Mouse (Mus musculus): ENCODE data around the gene Wdr45b. TPM values are rescaled to one million over a fixed set of nuclear protein-coding genes. Genes with fewer than 3 reads are reported as not detected.
A peak's percentile ranks its signal among the peaks of the same experiment; 100 is the strongest.

The Wdr45b gene
- polyA plus RNA-seq (2015; fragmentation: Nextera tagmentation; extraction: Ambion mirVana), result 105 and 107 TPM in 2 replicates

DNA sequence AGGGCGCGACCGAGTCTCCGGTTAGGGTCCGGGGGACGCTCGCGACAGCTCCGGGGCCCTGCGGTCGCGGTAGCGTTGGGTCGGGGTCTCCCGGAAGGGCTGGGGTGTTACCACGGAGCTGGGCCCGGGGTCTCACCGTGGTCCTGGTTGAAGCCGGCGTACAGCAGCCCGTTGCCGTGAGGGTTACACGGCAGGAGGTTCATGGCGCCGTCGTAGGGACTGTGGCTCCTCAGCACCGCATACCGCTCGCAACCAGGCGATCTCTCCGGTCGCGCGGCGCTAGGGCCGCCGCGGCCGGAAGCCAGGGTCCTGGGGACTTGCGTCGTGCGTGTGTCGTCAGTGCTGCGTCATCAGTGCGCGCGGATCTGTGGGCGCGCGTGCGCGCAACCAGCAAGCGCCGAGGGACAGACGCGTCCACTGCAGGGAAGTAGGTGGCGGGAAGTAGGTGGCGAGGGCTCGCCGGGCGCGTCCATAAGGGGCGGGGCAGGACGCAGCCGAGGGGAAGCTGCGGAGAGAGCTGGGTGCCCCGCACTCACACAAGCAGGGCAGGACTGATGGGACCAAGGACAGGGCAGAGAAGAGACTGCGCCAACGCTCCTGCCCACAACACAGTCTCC, at the start of gene Wdr45b:
Gene Wdr45b (minus strand): TSS at position 355 of the 617 bp plus-strand sequence.
- Histone ChIP-seq H3K4me3 (ENCODE audit: low read length) (peak within 1 kb of the TSS; percentile 94), H3K27ac (ENCODE audit: low read length) (peak within 1 kb of the TSS; percentile 83), H3K4me2 (replicated peaks; ENCODE audit: low read depth, low read length) (peak within 1 kb of the TSS; percentile 91), H3K9ac (replicated peaks; ENCODE audit: low read length) (peak within 1 kb of the TSS; percentile 94), H3K4me1 (ENCODE audit: insufficient read depth, low read length) (peaks cover 16% of the 10 kb centered on the region), H3K36me3 (ENCODE audit: insufficient read depth, low read length) (0 out of 2 replicates have a peak, but pooled peaks cover 4% of the 10 kb centered on the region), H3K27me3 (ENCODE audit: insufficient read depth, low read length) (no peaks in the 10 kb centered on the region), H3K9me3 (ENCODE audit: low read length) (no peaks in the 10 kb centered on the region)
- under 1% methylated on average over 69 of the region's 69 CpGs for WGBS
- peak; percentile 98 for ATAC-seq (ENCODE audit: low FRiP score, low TSS enrichment)

DNA sequence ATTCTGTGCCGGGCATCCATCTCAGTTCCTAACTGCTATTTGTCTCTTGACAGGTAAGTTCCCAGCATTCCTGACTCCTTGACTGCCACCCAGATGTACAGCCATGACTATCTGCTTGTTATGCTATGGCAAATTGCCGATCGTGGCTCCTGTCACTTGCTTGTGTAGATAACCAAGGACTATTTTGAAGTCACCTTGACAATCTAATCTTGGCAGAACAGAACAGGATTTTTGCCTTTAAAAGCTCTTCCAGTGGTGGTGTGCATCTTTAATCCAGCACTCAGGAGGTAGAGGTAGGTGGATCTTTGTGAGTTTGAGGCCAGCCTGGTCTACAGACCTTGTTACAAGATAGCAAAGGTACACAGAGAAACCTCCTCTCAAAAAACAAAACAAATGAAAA, 38.2 kb upstream of the Wdr45b start:
- ATAC-seq (ENCODE audit: low FRiP score, low TSS enrichment), result no peak
- Histone ChIP-seq H3K36me3 (ENCODE audit: insufficient read depth, low read length) (no peaks in the 10 kb centered on the region), H3K4me3 (ENCODE audit: low read length) (no peak overlapping the region), H3K27me3 (ENCODE audit: insufficient read depth, low read length) (no peaks in the 10 kb centered on the region), H3K27ac (ENCODE audit: low read length) (no peak overlapping the region), H3K9me3 (ENCODE audit: low read length) (no peaks in the 10 kb centered on the region), H3K4me2 (replicated peaks; ENCODE audit: low read depth, low read length) (no peak overlapping the region), H3K4me1 (ENCODE audit: insufficient read depth, low read length) (peaks cover 5% of the 10 kb centered on the region; the same call in 1 of the 2 replicates), H3K9ac (replicated peaks; ENCODE audit: low read length) (no peak overlapping the region)
- 90% methylated on average over 3 of the region's 3 CpGs for whole genome bisulfite sequencing

DNA sequence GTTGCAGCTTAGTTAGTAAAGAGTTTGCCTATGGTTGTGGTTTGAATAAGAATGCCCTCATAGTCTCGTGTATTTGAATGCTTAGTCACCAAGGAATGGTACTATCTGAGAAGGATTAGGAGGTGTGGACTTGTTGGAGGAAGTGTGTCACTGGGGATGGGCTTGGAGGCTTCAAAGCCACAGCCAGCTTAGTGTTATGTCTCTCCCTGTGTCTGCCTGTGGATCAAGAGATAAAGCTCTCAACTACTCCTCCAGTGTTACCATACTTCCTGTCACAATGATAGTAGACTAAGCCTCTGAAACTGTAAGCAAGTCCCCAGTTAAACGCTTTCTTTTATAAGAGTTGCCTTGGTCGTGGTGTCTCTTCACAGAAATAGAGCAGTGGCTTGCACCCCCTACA, 36.5 kb upstream of the Wdr45b start:
- no peaks in the 10 kb centered on the region for H3K27me3 ChIP-seq (ENCODE audit: insufficient read depth, low read length)
- no peak for ATAC-seq (ENCODE audit: low FRiP score, low TSS enrichment)
- peaks cover 10% of the 10 kb centered on the region; the same call in 1 of the 2 replicates for H3K4me1 ChIP-seq (ENCODE audit: insufficient read depth, low read length)
- H3K27ac ChIP-seq (ENCODE audit: low read length), result no peak overlapping the region
- H3K9me3 ChIP-seq (ENCODE audit: low read length), result no peaks in the 10 kb centered on the region
- H3K9ac ChIP-seq (replicated peaks; ENCODE audit: low read length), result no peak overlapping the region
- H3K36me3 ChIP-seq (ENCODE audit: insufficient read depth, low read length), result no peaks in the 10 kb centered on the region
- no peak overlapping the region for H3K4me3 ChIP-seq (ENCODE audit: low read length)
- no peak overlapping the region for H3K4me2 ChIP-seq (replicated peaks; ENCODE audit: low read depth, low read length)
- 75% methylated on average over 3 of the region's 3 CpGs for WGBS

DNA sequence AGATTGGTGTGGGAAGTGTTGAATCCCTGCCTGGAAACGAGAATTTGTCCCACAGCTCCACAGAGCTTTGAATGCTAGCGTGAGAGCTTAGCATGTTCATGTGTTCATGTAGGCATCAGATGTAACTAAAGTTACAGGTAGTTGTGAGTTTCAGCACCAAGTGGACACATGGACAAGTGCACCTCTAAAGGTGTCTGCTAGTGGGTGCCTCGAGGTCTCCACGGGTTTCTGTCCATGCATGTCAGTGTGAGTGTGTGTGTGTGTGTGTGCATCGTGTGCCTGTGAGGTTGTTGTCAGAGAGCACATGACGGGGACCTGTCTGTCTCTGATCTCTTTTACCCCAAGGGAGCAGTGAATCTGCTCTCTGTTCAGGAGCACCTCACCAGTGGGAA, 34.3 kb upstream of the Wdr45b start:
- 3% methylated on average over 6 of the region's 6 CpGs for WGBS
- 0 out of 2 replicates have a peak, but pooled peaks have one; percentile 16 for ATAC-seq (ENCODE audit: low FRiP score, low TSS enrichment)
- Histone ChIP-seq H3K9me3 (ENCODE audit: low read length) (no peaks in the 10 kb centered on the region), H3K36me3 (ENCODE audit: insufficient read depth, low read length) (no peaks in the 10 kb centered on the region), H3K27me3 (ENCODE audit: insufficient read depth, low read length) (no peaks in the 10 kb centered on the region), H3K4me3 (ENCODE audit: low read length) (peak overlapping the region; percentile 70), H3K4me2 (replicated peaks; ENCODE audit: low read depth, low read length) (peak overlapping the region; percentile 95), H3K27ac (ENCODE audit: low read length) (no peak overlapping the region), H3K9ac (replicated peaks; ENCODE audit: low read length) (peak overlapping the region; percentile 51), H3K4me1 (ENCODE audit: insufficient read depth, low read length) (peaks cover 10% of the 10 kb centered on the region; the same call in 1 of the 2 replicates)

DNA sequence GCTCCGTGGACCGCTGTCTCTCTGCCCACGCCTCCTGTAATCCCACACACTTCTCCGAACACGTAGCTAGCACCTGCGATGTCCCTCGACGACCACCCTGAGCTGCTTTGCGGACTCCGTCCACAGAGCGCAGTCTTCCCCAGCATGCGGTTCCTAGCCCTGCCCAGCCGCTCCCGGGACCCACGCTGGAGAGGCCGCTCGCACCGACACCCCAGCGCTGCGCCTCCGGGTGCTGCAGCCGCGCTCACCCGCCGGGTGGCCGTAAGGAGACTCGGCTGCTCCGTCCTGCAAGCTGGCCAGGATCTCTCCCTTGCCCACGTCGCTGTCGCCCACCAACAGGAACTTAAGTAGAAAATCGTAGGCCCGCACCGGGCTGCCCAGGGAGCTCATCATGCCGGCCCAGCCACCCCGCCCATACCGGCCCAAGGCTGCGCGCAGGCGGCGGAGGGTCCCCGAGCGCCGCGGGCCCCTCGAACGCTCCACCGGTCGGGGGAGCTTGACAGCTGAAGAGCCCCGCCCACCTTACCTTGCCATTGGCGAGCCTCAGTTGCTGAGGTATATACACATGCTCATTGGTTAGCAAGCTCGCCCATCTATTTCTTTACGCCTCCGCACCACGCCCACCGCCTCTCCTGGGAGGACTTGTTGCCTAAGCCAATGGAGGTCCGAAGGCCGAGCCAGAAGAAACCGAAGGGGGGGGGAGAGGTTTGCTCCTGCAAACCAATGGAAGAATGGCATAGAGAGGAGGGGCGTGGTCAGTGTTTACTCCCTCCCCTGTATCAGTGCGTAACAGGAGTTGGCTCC, 33.7 kb upstream of the Wdr45b start, which contains the start of gene Rab40b:
Gene Rab40b (minus strand): TSS at position 502 of the 804 bp plus-strand sequence.
- ATAC-seq (ENCODE audit: low FRiP score, low TSS enrichment), result peak; percentile 100
- Histone ChIP-seq H3K9ac (replicated peaks; ENCODE audit: low read length) (peak within 1 kb of the TSS; percentile 70), H3K27ac (ENCODE audit: low read length) (no peak within 1 kb of the TSS), H3K4me2 (replicated peaks; ENCODE audit: low read depth, low read length) (peak within 1 kb of the TSS; percentile 95), H3K27me3 (ENCODE audit: insufficient read depth, low read length) (no peaks in the 10 kb centered on the region), H3K4me3 (ENCODE audit: low read length) (peak within 1 kb of the TSS; percentile 70), H3K4me1 (ENCODE audit: insufficient read depth, low read length) (peaks cover 10% of the 10 kb centered on the region; the same call in 1 of the 2 replicates), H3K9me3 (ENCODE audit: low read length) (no peaks in the 10 kb centered on the region), H3K36me3 (ENCODE audit: insufficient read depth, low read length) (no peaks in the 10 kb centered on the region)
- WGBS, result under 1% methylated on average over 61 of the region's 61 CpGs

DNA sequence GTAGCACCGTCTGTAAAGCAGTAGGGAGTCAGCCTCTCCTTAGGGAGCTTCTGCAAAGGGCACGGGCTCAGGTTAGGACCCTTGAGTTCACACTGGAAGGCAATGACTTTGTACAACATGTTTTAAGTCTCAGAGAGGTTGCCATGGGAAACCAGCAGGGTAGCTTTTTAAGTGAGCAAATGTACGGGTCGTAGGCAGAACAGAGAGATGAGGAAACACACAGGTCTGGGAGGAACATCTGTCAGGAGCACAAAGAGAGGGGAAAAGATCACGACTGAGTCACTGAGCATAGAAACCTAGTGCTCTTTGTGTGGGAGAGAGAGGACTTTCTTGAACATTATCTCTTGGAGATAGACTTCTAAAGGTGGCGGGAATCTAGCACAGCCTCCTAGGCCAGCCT, 26.0 kb upstream of the Wdr45b start:
- WGBS, result 61% methylated on average over 6 of the region's 6 CpGs
- Histone ChIP-seq H3K4me1 (ENCODE audit: insufficient read depth, low read length) (no peaks in the 10 kb centered on the region), H3K36me3 (ENCODE audit: insufficient read depth, low read length) (no peaks in the 10 kb centered on the region), H3K9ac (replicated peaks; ENCODE audit: low read length) (no peak overlapping the region), H3K4me3 (ENCODE audit: low read length) (no peak overlapping the region), H3K4me2 (replicated peaks; ENCODE audit: low read depth, low read length) (no peak overlapping the region), H3K27ac (ENCODE audit: low read length) (no peak overlapping the region), H3K9me3 (ENCODE audit: low read length) (no peaks in the 10 kb centered on the region; the same call in 1 of the 2 replicates), H3K27me3 (ENCODE audit: insufficient read depth, low read length) (no peaks in the 10 kb centered on the region)
- ATAC-seq (ENCODE audit: low FRiP score, low TSS enrichment), result no peak

DNA sequence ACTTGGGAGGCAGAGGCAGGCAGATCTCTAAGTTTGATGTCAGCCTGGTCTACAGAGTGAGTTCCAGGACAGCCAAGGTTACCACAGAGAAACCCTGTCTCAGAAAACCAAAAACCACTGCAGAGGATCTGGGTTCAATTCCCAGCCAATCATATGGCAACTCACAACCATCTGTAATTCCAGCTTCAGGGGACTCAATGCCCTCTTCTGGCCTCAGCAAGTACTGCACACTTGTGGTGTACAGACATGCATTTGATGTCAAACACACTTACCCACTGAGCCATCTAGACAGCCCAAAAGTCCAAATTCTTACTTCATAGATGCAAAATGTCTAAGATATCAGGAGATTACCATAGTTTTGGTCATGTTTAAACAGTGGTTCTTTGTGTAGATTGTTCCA, 24.4 kb upstream of the Wdr45b start:
- no peaks in the 10 kb centered on the region for H3K36me3 ChIP-seq (ENCODE audit: insufficient read depth, low read length)
- H3K9me3 ChIP-seq (ENCODE audit: low read length), result no peaks in the 10 kb centered on the region; the same call in 1 of the 2 replicates
- no peak overlapping the region for H3K9ac ChIP-seq (replicated peaks; ENCODE audit: low read length)
- no peak overlapping the region for H3K27ac ChIP-seq (ENCODE audit: low read length)
- H3K4me2 ChIP-seq (replicated peaks; ENCODE audit: low read depth, low read length), result no peak overlapping the region
- H3K27me3 ChIP-seq (ENCODE audit: insufficient read depth, low read length), result no peaks in the 10 kb centered on the region
- no peak overlapping the region for H3K4me3 ChIP-seq (ENCODE audit: low read length)
- no peaks in the 10 kb centered on the region for H3K4me1 ChIP-seq (ENCODE audit: insufficient read depth, low read length)
- ATAC-seq (ENCODE audit: low FRiP score, low TSS enrichment), result no peak

DNA sequence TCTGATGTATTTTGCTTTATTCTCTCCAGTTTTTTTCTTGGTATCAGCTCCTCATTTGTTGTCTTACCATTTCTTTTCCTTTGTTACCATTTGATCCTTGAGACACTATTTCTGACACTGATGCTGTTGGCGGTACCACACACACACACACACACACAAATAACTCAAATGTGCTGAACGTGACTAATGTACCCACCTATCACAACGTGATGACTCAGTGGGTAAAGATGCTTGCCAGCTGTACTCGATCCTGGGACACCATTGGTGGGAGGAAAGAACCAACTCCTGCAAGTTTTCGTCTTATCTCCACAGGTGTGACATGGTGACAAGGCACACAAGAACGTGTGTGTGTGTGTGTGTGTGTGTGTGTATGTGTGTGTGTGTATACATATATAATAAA, 19.1 kb upstream of the Wdr45b start:
- H3K9me3 ChIP-seq (ENCODE audit: low read length), result no peaks in the 10 kb centered on the region
- WGBS, result 71% methylated on average over 6 of the region's 6 CpGs

DNA sequence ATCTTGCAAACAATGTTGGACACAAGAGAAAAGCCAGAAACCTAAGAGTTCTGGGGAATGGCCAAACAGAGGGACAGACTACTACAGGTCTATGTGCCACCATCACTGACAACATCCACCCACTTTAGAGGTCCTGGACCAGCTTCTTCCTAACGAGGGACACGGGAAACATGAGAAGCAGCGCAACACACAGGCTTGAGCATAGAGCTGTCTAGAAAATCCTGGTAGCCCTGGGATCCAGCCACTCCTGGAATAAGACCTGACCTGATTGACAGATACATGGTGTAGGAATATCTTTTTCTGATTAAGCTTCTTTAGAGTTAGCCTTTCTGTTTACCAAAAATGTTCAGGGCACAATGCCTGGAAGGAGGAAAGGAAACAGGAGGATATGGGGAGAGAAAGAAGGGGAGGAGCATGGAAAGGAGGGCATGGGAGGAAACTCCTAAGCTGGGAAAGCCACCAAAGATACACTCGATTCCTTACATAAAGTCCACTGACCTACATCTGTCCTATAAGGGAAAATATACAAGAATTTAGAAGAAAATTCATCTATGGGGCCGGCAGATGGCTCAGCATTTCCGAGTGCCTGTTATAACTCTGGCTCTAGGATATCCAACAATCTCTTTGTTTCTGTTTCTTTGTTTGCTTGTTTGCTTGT, 16.2 kb upstream of the Wdr45b start:
- Histone ChIP-seq H3K9ac (replicated peaks; ENCODE audit: low read length) (no peak overlapping the region), H3K4me3 (ENCODE audit: low read length) (no peak overlapping the region), H3K27me3 (ENCODE audit: insufficient read depth, low read length) (no peaks in the 10 kb centered on the region), H3K36me3 (ENCODE audit: insufficient read depth, low read length) (no peaks in the 10 kb centered on the region), H3K4me2 (replicated peaks; ENCODE audit: low read depth, low read length) (no peak overlapping the region), H3K27ac (ENCODE audit: low read length) (no peak overlapping the region), H3K9me3 (ENCODE audit: low read length) (no peaks in the 10 kb centered on the region), H3K4me1 (ENCODE audit: insufficient read depth, low read length) (no peaks in the 10 kb centered on the region)
- ATAC-seq (ENCODE audit: low FRiP score, low TSS enrichment), result no peak
- WGBS, result 78% methylated on average over 6 of the region's 6 CpGs

More for the DNA sequence above, 19.1 kb upstream of the Wdr45b start:
- no peak overlapping the region for H3K4me3 ChIP-seq (ENCODE audit: low read length)
- H3K4me2 ChIP-seq (replicated peaks; ENCODE audit: low read depth, low read length), result no peak overlapping the region
- no peaks in the 10 kb centered on the region for H3K36me3 ChIP-seq (ENCODE audit: insufficient read depth, low read length)
- no peak overlapping the region for H3K27ac ChIP-seq (ENCODE audit: low read length)
- H3K27me3 ChIP-seq (ENCODE audit: insufficient read depth, low read length), result no peaks in the 10 kb centered on the region
- H3K4me1 ChIP-seq (ENCODE audit: insufficient read depth, low read length), result no peaks in the 10 kb centered on the region
- ATAC-seq (ENCODE audit: low FRiP score, low TSS enrichment), result no peak
- no peak overlapping the region for H3K9ac ChIP-seq (replicated peaks; ENCODE audit: low read length)
